Mouse (Mus musculus): Measurements from ENCODE around the gene Gal3st1.
"Not testable (repeated sequence)": the region's sequence is repeated elsewhere in the genome, so short reads cannot be mapped to it uniquely, and the experiment has no call there.

The Gal3st1 gene

GRCm38 (mm10) chr11:3983863-3984745, 668 bp downstream of the Gal3st1 start:
- DNase-seq: no peak

- no peak for DNase-seq
Observed at GRCm38 (mm10) chr11:3989748-3990147, 6.3 kb downstream of the Gal3st1 start.

- DNase-seq: no peak
Observed at GRCm38 (mm10) chr11:3993132-3993531, 9.7 kb downstream of the Gal3st1 start.

- DNase-seq: no peak
Observed at GRCm38 (mm10) chr11:3993914-3994313, 10.5 kb downstream of the Gal3st1 start.

GRCm38 (mm10) chr11:3995511-3995910, 12.1 kb downstream of the Gal3st1 start:
- no peak for DNase-seq

GRCm38 (mm10) chr11:3996840-3997239, 13.4 kb downstream of the Gal3st1 start:
- no peak for DNase-seq

GRCm38 (mm10) chr11:3997978-3998720, 14.7 kb downstream of the Gal3st1 start:
- DNase-seq: no peak

GRCm38 (mm10) chr11:3999547-3999946, 16.1 kb downstream of the Gal3st1 start:
- no peak for DNase-seq

GRCm38 (mm10) chr11:4001603-4002002, 18.2 kb downstream of the Gal3st1 start:
- peak in 1 of 2 experiments; percentile 49 for DNase-seq

- DNase-seq: no peak
Observed at GRCm38 (mm10) chr11:4005220-4005805, 21.9 kb downstream of the Gal3st1 start.

GRCm38 (mm10) chr11:4006462-4006861, 23.0 kb downstream of the Gal3st1 start:
- DNase-seq: no peak

GRCm38 (mm10) chr11:4012616-4013015, 29.2 kb downstream of the Gal3st1 start:
- no peak for DNase-seq

- not testable (repeated sequence) for DNase-seq
Observed at GRCm38 (mm10) chr11:4015796-4016195, 32.4 kb downstream of the Gal3st1 start.

- not testable (repeated sequence) for DNase-seq
Observed at GRCm38 (mm10) chr11:4022111-4022510, 38.7 kb downstream of the Gal3st1 start.

GRCm38 (mm10) chr11:4023321-4023720, 39.9 kb downstream of the Gal3st1 start:
- no peak for DNase-seq

GRCm38 (mm10) chr11:4027066-4027465, 43.6 kb downstream of the Gal3st1 start:
- DNase-seq: no peak

GRCm38 (mm10) chr11:4027561-4028334, 44.3 kb downstream of the Gal3st1 start:
- DNase-seq: no peak

- no peak for DNase-seq
Observed at GRCm38 (mm10) chr11:4029343-4029742, 45.9 kb downstream of the Gal3st1 start.

- no peak for DNase-seq
Observed at GRCm38 (mm10) chr11:4031126-4031941, 47.9 kb downstream of the Gal3st1 start, which contains the start of gene Sec14l4. TSS of gene Sec14l4 (plus strand) at chr11:4031462.

- no peak for DNase-seq
Observed at GRCm38 (mm10) chr11:4031961-4032360, 48.5 kb downstream of the Gal3st1 start.

- DNase-seq: no peak
Observed at GRCm38 (mm10) chr11:4033471-4033870, 50.0 kb downstream of the Gal3st1 start.

- DNase-seq: no peak
Observed at GRCm38 (mm10) chr11:4034169-4034568, 50.7 kb downstream of the Gal3st1 start.
